Mouse (Mus musculus) myocyte (in vitro differentiated cells): Measurements from ENCODE around the gene Hist1h2af.

Experiments
- E2F4 ChIP-seq: IDR thresholded peaks from one replicate; pipeline ENCODE4 v1.6.1; 2011; ENCODE audit warnings: mild to moderate bottlenecking, control low read depth, moderate library complexity; ENCODE audit not compliant: insufficient read depth
- POLR2A ChIP-seq: IDR thresholded peaks from one replicate; pipeline ENCODE4 v1.6.1; 2011; ENCODE audit warnings: low read depth, mild to moderate bottlenecking, control low read depth, moderate library complexity; ENCODE audit not compliant: insufficient read length

GRCm38 (mm10) chr13:23564482-23564881 is 30.8 kb downstream of the Hist1h2af start:
- TF ChIP-seq POLR2A (no peak), E2F4 (no peak)
